Mouse (Mus musculus) forebrain, embryonic 14.5 days (tissue): ENCODE data around the gene Hax1. TPM values are rescaled to one million over a fixed set of nuclear protein-coding genes. Genes with fewer than 3 reads are reported as not detected.

Source experiments
- ATAC-seq: fragments of 200-750 bp; cut with Nextera tagmentation; 2 replicates; pipeline ENCODE4 v1.8.0; 2017; ENCODE audit warnings: mild to moderate bottlenecking, moderate library complexity
- DNase-seq: peaks from one replicate; pipeline ENCODE4 v3.0.0-alpha.2; 2015; ENCODE audit warnings: low spot score
- H3K27ac ChIP-seq: fragments of 300-500 bp; sonication (generic); 2 replicates; pipeline ENCODE4 v1.5.1; 2014; ENCODE audit warnings: low read depth, mild to moderate bottlenecking, control low read depth, low read length, moderate library complexity
- H3K27me3 ChIP-seq: fragments of 300-500 bp; sonication (generic); replicated peaks from 2 replicates; pipeline ENCODE4 v1.6.1; 2014; ENCODE audit warnings: low read length, control low read depth, mixed read lengths; ENCODE audit not compliant: control insufficient read depth, insufficient read depth
- H3K36me3 ChIP-seq: fragments of 300-500 bp; sonication (generic); 2 replicates; pipeline ENCODE4 v1.6.1; 2014; ENCODE audit warnings: low read length, control low read depth; ENCODE audit not compliant: control insufficient read depth, insufficient read depth
- H3K4me1 ChIP-seq: fragments of 300-500 bp; sonication (generic); 2 replicates; pipeline ENCODE4 v1.6.1; 2014; ENCODE audit warnings: antibody characterized with exemption, low read length, control low read depth; ENCODE audit not compliant: control insufficient read depth, insufficient read depth
- H3K4me2 ChIP-seq: fragments of 300-500 bp; sonication (generic); 2 replicates; pipeline ENCODE4 v1.6.1; 2014; ENCODE audit warnings: mild to moderate bottlenecking, control low read depth, low read length
- H3K4me3 ChIP-seq: fragments of 300-500 bp; sonication (generic); 2 replicates; pipeline ENCODE4 v1.5.1; 2014; ENCODE audit warnings: low read depth, low read length, control low read depth
- H3K9ac ChIP-seq: fragments of 300-500 bp; sonication (generic); 2 replicates; pipeline ENCODE4 v1.6.1; 2014; ENCODE audit warnings: mild to moderate bottlenecking, low read length, control low read depth, moderate library complexity
- H3K9me3 ChIP-seq: fragments of 300-500 bp; sonication (generic); replicated peaks from 2 replicates; pipeline ENCODE4 v1.6.1; 2016; ENCODE audit warnings: low read length, control low read depth, mixed read lengths; ENCODE audit not compliant: control insufficient read depth
- WGBS: fragments of 180-500 bp; shearing (Covaris S2); extraction: QIAGEN DNeasy Blood & Tissue Kit; methylation state at CpG from one replicate; pipeline ENCODE4 v1.1.7; 2014; 5-methylcytosine and 5-hydroxymethylcytosine counted together
- microRNA-seq: library from miRNA; unstranded; fragments of <30 nt; microRNA quantifications from one replicate; pipeline ENCODE4, GENCODE M21; 2016
- polyA plus RNA-seq: library from polyadenylated mRNA; unstranded; fragments of >200 nt; fragmentation: Nextera tagmentation; extraction: Ambion mirVana; gene quantifications from 2 replicates; pipeline ENCODE4 v1.2.1, GENCODE M21; 2014

The Hax1 gene
- polyA plus RNA-seq, 1 experiment from 2014 or later = 155 TPM

- H3K27me3 ChIP-seq = no peaks in the 10 kb centered on the region
- no peak overlapping the region for H3K27ac ChIP-seq
- H3K36me3 ChIP-seq = peaks cover 76% of the 10 kb centered on the region
- ATAC-seq = no peak
- H3K9ac ChIP-seq = no peak overlapping the region
- H3K4me2 ChIP-seq = no peak overlapping the region
- H3K4me3 ChIP-seq = no peak overlapping the region
- no peak for DNase-seq
- 92% methylated on average over 7 of the region's 7 CpGs for WGBS
- peaks cover 21% of the 10 kb centered on the region for H3K4me1 ChIP-seq
- H3K9me3 ChIP-seq = no peaks in the 10 kb centered on the region
Measured at GRCm38 (mm10) chr3:89956177-89956971, 42.2 kb downstream of the Hax1 start.

DNA sequence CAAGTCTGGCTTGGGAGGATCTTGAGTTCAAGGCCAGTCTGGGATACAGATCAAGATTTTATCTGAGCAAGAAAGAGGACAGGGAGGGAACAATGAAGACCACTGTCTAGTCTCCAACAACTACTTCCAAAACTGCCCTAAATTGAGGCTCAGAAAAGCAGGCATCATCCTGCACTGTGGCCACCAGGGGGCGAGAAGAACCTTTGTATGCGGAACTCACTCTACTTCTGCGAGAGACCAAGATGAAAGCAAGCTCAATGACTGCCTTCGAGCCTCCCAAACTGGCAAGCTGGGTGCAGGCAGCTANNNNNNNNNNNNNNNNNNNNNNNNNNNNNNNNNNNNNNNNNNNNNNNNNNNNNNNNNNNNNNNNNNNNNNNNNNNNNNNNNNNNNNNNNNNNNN is 45.2 kb downstream of the Hax1 start:
- peak; percentile 34; the same call in 1 of the 2 replicates for ATAC-seq
- H3K9me3 ChIP-seq = no peaks in the 10 kb centered on the region
- no peak overlapping the region for H3K4me3 ChIP-seq
- no peak overlapping the region for H3K9ac ChIP-seq
- no peak overlapping the region for H3K27ac ChIP-seq
- peak; percentile 91 for DNase-seq
- no peak overlapping the region for H3K4me2 ChIP-seq
- peaks cover 99% of the 10 kb centered on the region for H3K36me3 ChIP-seq
- H3K4me1 ChIP-seq = no peaks in the 10 kb centered on the region
- no peaks in the 10 kb centered on the region for H3K27me3 ChIP-seq
- 2% methylated on average over 4 of the region's 4 CpGs for WGBS

- DNase-seq = peak; percentile 34
- no peak for ATAC-seq
- no peaks in the 10 kb centered on the region for H3K27me3 ChIP-seq
- 77% methylated on average over 6 of the region's 6 CpGs for WGBS
- H3K4me1 ChIP-seq = no peaks in the 10 kb centered on the region
- H3K27ac ChIP-seq = no peak overlapping the region
- no peaks in the 10 kb centered on the region for H3K9me3 ChIP-seq
- H3K9ac ChIP-seq = no peak overlapping the region
- no peak overlapping the region for H3K4me3 ChIP-seq
- H3K36me3 ChIP-seq = peaks cover 100% of the 10 kb centered on the region
- no peak overlapping the region for H3K4me2 ChIP-seq
Measured at GRCm38 (mm10) chr3:89948655-89949054, 49.9 kb downstream of the Hax1 start.

DNA sequence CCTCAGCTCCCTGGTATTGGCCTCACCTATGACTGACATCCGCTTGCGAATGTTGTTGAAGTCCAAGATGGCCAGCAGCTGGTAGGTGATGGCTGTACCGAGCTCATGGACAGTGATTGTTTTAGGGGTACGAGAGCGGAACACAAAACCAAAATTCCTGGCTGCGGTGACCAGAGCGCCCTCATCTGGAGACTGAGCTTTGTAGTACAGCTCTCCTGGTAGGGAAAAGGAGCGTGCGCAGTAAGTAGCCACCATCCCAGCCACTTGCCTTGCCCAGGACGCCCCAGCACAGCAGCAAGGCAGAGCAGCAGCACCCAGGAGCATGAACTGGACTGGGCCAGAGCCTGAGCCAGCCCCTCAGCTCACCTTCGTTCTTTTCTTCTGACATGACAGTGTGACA is 50.6 kb downstream of the Hax1 start:
- Histone ChIP-seq H3K9me3 (no peaks in the 10 kb centered on the region), H3K9ac (no peak overlapping the region), H3K4me1 (no peaks in the 10 kb centered on the region), H3K4me3 (no peak overlapping the region), H3K27me3 (no peaks in the 10 kb centered on the region), H3K4me2 (no peak overlapping the region), H3K36me3 (peaks cover 100% of the 10 kb centered on the region), H3K27ac (no peak overlapping the region)
- 85% methylated on average over 11 of the region's 11 CpGs for WGBS
- no peak for DNase-seq
- no peak for ATAC-seq

Small RNA genes within 50 kb of the gene (microRNA-seq; reads per million reads assigned to microRNA genes)
- 0.93 reads per million for gene Mir7669

Other genes starting within 250 kb of the Hax1 start
- gene Chrnb2, start 234.1 kb downstream of the Hax1 start, polyA plus RNA-seq = 22.7 and 25.5 TPM in 2 replicates
- gene Ube2q1, start 225.2 kb downstream of the Hax1 start, polyA plus RNA-seq = 18.4 and 24.9 TPM in 2 replicates
- gene She, start 167.4 kb downstream of the Hax1 start, polyA plus RNA-seq = 0.93 and 0.95 TPM in 2 replicates
- 0.37 and 0.47 TPM in 2 replicates for gene Il6ra, start 85.6 kb downstream of the Hax1 start, polyA plus RNA-seq
- gene Atp8b2, start 35.3 kb downstream of the Hax1 start, polyA plus RNA-seq = 6.4 and 9.1 TPM in 2 replicates
- 246 and 248 TPM in 2 replicates for gene 4933434E20Rik, start 52.9 kb upstream of the Hax1 start, polyA plus RNA-seq
- 132 and 139 TPM in 2 replicates for gene Ubap2l, start 53.8 kb upstream of the Hax1 start, polyA plus RNA-seq
- gene Tpm3, start 73.9 kb upstream of the Hax1 start, polyA plus RNA-seq = 385 and 432 TPM in 2 replicates
- gene Nup210l, start 105.4 kb upstream of the Hax1 start, polyA plus RNA-seq = 0.28 and 0.30 TPM in 2 replicates
- gene Rps27, start 214.9 kb upstream of the Hax1 start, polyA plus RNA-seq = 1,051 and 1,622 TPM in 2 replicates
- 11.3 and 11.9 TPM in 2 replicates for gene Rab13, start 214.9 kb upstream of the Hax1 start, polyA plus RNA-seq
- gene Jtb, start 232.8 kb upstream of the Hax1 start, polyA plus RNA-seq = 118 and 124 TPM in 2 replicates
- gene Creb3l4, start 244.7 kb upstream of the Hax1 start, polyA plus RNA-seq = 4.1 and 4.2 TPM in 2 replicates
- gene Slc39a1, start 249.4 kb upstream of the Hax1 start, polyA plus RNA-seq = 40.0 and 47.0 TPM in 2 replicates